Mouse (Mus musculus) ES-E14 (cell line): ENCODE data around the gene Fxyd5.

Experiments used
- HCFC1 ChIP-seq: IDR thresholded peaks from 2 replicates; pipeline ENCODE4 v1.6.1; 2012; ENCODE audit warnings: low read length, inconsistent platforms, borderline replicate concordance; ENCODE audit not compliant: insufficient read depth
- MAFK ChIP-seq: IDR thresholded peaks from 2 replicates; pipeline ENCODE4 v1.6.1; 2014; ENCODE audit warnings: mild to moderate bottlenecking, low read depth, low read length, inconsistent platforms; ENCODE audit not compliant: insufficient read depth
- ZC3H11A ChIP-seq: IDR thresholded peaks from 2 replicates; pipeline ENCODE4 v1.6.1; 2012; ENCODE audit warnings: low read depth, mild to moderate bottlenecking, inconsistent platforms, low read length, borderline replicate concordance

DNA sequence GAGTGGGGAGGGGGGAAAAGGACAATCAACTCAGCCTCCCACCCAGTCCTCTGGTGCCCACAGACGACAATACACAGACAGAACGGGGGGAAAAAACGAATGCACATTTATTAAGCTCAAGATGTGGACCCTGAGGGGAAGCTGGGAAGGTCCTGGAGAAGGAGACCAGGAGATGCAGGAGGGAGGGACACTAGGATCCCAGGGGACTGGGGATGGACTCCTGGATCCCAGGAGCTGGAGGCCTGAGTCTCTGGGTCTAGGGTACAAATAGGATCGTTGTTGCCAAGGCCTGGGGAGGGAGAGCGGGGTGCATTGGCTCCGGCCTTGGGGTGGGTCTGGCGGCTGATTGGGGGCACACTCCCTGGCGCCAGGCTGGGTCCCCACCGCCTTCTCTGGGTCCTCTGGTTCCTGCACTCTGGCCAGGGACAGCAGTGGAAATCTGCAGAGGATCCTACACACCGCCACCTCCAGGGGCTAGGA lies at the start of gene Fxyd5:
- TF ChIP-seq ZC3H11A (no peak), MAFK (no peak), HCFC1 (no peak)
